Mouse (Mus musculus) CD4-positive, CD25-positive, alpha-beta regulatory T cell, adult 2 months (primary cell): ENCODE data around the gene Gnb2.

Experiments
- DNase-seq: peaks from one replicate; pipeline ENCODE4 v3.0.0-alpha.2; 2012; ENCODE audit warnings: low read depth, low spot score

Gnb2 gene

DNA sequence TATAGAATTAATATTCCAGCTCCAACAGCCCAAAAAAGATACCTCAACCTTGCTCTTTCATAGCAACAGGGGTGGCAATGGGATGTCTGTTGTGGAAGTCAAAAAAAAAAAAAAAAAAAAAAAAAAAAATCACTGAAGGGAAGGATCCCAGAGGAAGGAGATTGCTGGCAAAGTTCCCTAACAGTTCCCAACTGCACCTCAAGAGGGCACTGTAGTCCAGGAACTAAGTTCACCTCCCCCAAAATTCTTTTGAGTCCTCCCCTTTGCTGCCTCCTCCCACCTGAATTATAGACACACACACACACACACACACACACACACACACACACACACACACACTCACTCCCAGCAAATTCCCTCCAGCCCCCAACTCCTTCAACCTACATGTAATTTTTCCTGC, 52.2 kb downstream of the Gnb2 start:
- DNase-seq: peak; percentile 70
